Mouse (Mus musculus) cerebellum, adult 11-12 months (tissue): ENCODE data around the gene Ryr1.
A peak's percentile ranks its signal among the peaks of the same experiment; 100 is the strongest.
"Not testable (repeated sequence)": the region's sequence is repeated elsewhere in the genome, so short reads cannot be mapped to it uniquely, and the experiment has no call there.

Experiments used
- DNase-seq: peaks from one replicate; pipeline ENCODE4 v3.0.0; 2022

Ryr1 gene

DNA sequence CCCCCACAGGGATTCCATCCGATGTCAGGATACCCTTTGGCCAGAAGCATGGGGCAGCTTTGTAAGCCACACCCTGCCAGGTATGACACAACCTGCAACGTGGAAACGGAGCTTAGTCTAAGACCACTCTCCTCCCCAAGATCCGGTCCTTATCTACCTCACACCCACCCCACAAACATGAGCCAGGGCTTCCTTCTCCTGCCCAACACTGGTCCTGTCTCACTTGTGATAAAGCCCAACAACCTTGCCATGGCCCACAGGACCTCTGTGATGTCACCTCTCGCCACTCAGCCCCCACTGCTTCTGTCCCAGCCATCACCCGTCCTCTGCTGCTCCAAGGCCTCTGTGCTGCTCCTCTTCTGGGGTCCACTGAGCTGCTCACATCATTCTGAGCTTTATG, 49.8 kb downstream of the Ryr1 start:
- no peak for DNase-seq

GRCm38 (mm10) chr7:29072689-29073088, 52.3 kb downstream of the Ryr1 start:
- no peak for DNase-seq

- no peak for DNase-seq
Measured at GRCm38 (mm10) chr7:29071169-29071891, 53.6 kb downstream of the Ryr1 start.

DNA sequence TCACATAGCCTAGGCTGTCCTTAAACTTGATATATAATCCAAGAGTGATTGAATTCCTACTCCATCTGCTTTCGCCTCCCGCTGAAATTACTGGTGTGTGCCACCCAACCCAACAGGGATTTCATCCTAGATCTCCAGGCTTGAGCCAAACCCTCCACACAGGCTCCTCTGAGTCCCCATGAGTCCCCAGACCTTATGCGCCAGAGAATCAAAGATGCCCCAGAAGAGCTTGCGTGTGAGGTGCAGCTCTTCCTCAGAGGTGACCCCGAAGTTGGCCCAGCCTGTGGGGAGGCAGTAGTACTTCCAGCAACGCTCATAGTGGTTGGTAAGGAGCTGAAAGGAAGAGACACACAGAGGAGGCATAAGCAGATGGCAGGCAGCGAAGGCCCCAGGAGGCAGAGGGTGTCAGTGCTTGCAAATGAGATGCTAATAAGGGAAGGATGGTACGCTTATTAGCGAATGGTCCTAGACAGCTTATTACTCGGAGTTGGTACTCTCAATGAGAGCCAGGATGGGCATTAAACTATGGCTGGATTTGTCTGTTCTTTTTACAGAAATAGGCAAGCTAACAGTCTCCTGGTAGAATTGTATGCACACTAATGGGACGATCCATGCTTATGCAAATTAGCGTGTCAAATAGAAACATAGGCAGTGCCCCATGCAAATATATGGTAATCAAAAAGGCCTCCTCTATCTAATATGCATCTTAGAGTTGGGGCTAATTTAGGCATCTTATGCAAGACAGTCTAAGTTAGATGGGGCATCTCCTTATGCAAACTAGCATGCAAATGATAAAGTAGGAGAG, 54.4 kb downstream of the Ryr1 start:
- DNase-seq: no peak

DNA sequence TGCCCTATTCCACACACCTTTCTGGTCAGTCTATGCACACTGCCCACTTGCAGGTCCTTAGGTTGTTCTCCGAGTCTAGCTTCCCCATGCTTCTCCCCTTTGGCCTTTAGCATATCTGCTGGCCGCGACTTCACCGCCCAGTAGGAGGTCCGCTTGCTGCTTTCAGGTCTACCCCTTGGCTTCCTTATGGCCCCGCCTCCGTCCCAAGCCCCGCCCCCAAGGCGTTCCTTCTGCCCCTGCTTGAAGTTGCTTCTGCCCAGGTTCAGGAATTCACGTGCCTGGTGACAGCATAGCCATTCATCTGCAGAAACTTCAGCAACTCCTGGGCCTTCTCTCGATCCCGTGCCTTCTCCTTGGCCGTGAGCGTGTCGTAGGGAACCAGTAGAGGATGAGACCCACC, 57.2 kb downstream of the Ryr1 start:
- DNase-seq: no peak

DNA sequence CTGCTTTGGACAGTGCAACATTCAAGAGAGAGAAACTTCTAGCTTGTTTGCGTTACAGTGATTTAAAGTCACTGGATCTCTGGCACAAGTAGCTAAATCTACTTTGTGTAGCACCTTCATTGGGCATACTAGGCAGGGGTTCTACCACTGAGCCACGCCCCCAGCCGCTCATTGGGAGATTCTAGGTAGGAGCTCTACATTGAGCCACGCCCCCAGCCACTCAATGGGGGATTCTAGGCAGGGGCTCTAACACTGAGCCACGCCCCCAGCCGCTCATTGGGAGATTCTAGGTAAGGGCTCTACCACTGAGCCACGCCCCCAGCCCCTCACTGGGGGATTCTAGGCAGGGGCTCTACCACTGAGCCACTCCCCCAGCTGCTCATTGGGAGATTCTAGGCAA, 61.5 kb downstream of the Ryr1 start:
- DNase-seq: not testable (repeated sequence)

GRCm38 (mm10) chr7:29061522-29062037, 63.4 kb downstream of the Ryr1 start:
- no peak for DNase-seq

DNA sequence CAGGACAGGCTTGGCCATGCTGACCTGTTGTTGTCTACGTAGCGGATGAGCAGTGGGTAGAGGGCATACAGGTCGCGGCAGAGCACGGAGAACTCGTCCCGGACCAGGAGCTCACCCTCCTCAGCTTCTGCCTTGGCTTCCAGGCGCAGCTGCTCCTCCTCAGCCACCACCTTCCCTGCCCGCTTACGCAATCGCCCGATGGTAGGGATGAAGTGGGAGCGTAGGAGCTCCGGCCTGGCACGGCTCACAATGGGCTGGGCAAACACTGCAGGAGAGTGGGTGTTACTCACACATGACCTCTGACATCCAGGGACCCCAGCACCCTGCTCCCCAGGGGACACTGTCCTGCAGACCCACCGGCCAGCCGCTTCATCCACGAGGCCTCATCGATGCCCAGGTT, 65.5 kb downstream of the Ryr1 start:
- no peak for DNase-seq

GRCm38 (mm10) chr7:29052821-29053220, 72.2 kb downstream of the Ryr1 start:
- DNase-seq: no peak

- no peak for DNase-seq
Measured at GRCm38 (mm10) chr7:29050797-29051196, 74.2 kb downstream of the Ryr1 start.

DNA sequence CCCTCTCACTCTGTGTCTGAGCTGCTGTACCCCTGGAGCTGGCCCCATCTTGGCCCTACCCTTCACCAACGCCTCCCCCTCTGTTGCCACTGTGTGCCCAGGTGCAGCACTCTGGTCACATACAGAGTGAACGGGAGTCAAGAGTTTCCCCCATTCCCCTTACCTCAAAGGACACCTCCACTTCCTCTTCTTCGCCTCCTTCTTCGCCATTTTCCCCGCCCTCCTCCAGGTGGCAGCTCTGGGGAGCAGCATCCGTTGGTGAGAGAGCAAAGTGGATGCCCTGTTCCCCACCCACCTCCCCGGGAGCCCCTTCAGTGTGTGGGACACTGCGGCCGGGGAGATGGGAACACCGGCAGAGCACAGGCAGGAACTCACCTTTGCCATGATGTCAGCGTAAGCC, 76.4 kb downstream of the Ryr1 start:
- DNase-seq: no peak

- DNase-seq: no peak
Measured at GRCm38 (mm10) chr7:29048070-29048469, 76.9 kb downstream of the Ryr1 start.

- DNase-seq: no peak
Measured at GRCm38 (mm10) chr7:29046533-29046932, 78.4 kb downstream of the Ryr1 start.

DNA sequence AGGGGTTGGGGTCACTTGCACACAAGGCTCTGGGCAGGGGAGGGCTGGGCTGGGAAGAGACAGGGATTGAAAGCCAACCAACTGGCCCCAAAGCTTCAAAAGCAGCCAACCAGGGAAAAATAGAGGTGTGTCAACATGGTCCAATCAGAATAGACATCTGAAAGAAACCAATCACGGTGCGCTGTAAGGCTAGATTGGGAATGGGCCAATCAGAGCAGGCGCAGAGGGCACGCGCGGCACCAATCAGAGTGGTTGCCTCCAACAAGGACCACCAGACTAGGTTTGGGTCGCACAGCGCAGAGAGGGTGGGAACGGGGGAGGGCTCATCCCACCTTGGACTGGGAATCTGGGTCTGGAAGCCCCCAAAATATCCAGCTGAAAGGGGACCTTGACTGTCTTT, 80.7 kb downstream of the Ryr1 start:
- DNase-seq: no peak

GRCm38 (mm10) chr7:29043674-29044057, 81.3 kb downstream of the Ryr1 start:
- no peak for DNase-seq

- DNase-seq: no peak
Measured at GRCm38 (mm10) chr7:29043016-29043673, 81.8 kb downstream of the Ryr1 start.

DNA sequence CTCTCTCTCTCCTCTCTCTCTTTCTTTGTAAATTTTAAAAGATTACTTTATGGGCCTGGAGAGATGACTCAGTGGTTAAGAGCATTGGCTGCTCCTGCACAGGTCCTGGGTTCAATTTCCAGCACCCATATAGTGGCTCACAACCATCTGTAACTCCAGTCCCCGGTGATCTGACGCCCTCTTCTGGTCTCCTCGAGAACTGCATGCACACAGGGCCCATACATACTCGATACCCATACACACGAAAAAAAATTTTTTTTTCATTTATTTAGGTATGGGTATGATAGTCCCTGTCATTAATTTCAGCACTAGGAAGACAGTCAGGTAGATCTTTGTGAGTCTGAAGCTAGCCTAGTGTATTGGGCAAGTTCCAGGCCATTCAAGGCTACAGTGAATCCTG, 83.8 kb downstream of the Ryr1 start:
- DNase-seq: no peak

GRCm38 (mm10) chr7:29039985-29040661, 84.9 kb downstream of the Ryr1 start:
- DNase-seq: no peak

DNA sequence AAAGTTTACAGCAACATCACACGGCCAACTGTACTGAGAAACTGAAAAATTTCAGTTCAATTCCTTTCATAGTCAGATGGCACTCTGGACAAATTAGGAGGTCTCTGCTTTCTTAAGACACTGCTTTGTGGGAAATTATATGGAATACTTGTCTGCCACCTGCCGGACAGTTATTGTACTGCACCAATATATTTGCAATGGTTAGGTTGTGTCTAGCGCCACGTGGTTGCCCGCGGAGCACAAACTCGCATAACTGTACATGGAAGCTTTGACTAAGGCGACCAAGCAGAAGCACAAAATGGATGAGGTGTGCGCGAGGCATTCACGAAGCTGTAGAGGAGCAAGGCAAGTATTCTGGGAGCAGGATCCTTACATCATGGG, 85.4 kb downstream of the Ryr1 start:
- DNase-seq: peak; percentile 57

DNA sequence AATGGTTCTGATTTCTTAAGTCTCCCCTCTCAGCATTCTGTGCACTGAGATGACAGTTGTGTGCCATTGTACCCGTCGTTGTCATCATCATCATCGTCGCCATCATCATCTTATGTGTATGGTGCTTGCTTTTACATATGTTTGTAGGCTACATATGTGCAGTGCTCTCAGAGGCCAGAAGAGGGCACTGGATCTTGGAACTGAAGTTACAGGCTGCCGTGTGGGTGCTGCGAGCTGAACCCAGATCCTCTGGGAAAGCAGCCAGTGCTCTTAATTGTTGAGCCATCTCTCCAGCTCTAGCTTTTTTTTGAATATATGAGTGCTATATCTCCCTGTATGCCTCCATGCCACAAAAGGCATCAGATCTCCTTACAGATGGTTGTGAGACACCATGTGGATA, 87.7 kb downstream of the Ryr1 start:
- no peak for DNase-seq

DNA sequence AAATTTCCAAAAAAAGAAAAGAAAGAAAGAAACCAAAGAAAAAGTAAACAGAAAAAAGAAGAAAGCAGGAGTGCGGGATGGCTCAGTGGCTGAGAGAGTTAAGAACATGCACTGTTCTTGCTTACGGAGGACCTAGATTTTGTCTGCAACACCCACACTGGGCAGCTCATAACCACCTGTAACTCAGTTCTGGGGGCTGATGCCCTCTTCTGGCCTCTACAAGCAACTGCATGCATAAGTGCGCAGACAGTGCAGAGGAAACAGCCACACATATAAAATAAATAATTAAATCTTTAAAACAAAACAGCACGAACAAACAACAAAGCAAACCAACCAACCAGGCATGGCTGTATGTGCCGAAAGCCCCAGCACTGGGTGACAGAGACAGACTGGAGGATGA, 92.3 kb downstream of the Ryr1 start:
- no peak for DNase-seq

GRCm38 (mm10) chr7:29031641-29032040, 93.3 kb downstream of the Ryr1 start:
- no peak for DNase-seq
